Mouse (Mus musculus) midbrain, embryonic 14.5 days (tissue): ENCODE measurements around the gene Fbxw24. TPM values are rescaled to one million over a fixed set of nuclear protein-coding genes. Genes with fewer than 3 reads are reported as not detected.

ENCODE experiments used
- ATAC-seq: fragments of 200-750 bp; cut with Nextera tagmentation; 2 replicates; pipeline ENCODE4 v1.8.0; 2017; ENCODE audit warnings: moderate number of reproducible peaks, moderate library complexity; ENCODE audit not compliant: low FRiP score, low TSS enrichment
- DNase-seq: peaks from one replicate; pipeline ENCODE4 v3.0.0-alpha.2; 2015
- H3K27ac ChIP-seq: fragments of 300-500 bp; sonication (generic); replicated peaks from 2 replicates; pipeline ENCODE4 v1.5.1; 2014; ENCODE audit warnings: mild to moderate bottlenecking, low read depth, low read length, moderate library complexity
- H3K27me3 ChIP-seq: fragments of 300-500 bp; sonication (generic); 2 replicates; pipeline ENCODE4 v1.6.1; 2014; ENCODE audit warnings: low read length, control low read depth, mixed read lengths; ENCODE audit not compliant: control insufficient read depth, insufficient read depth
- H3K36me3 ChIP-seq: fragments of 300-500 bp; sonication (generic); 2 replicates; pipeline ENCODE4 v1.6.1; 2014; ENCODE audit warnings: low read length, control low read depth; ENCODE audit not compliant: control insufficient read depth, insufficient read depth
- H3K4me1 ChIP-seq: fragments of 300-500 bp; sonication (generic); 2 replicates; pipeline ENCODE4 v1.6.1; 2014; ENCODE audit warnings: mild to moderate bottlenecking, antibody characterized with exemption, low read length, control low read depth; ENCODE audit not compliant: control insufficient read depth, insufficient read depth
- H3K4me2 ChIP-seq: fragments of 300-500 bp; sonication (generic); 2 replicates; pipeline ENCODE4 v1.6.1; 2014; ENCODE audit warnings: mild to moderate bottlenecking, low read length, moderate library complexity
- H3K4me3 ChIP-seq: fragments of 300-500 bp; sonication (generic); replicated peaks from 2 replicates; pipeline ENCODE4 v1.5.1; 2014; ENCODE audit warnings: low read depth, low read length
- H3K9ac ChIP-seq: fragments of 300-500 bp; sonication (generic); replicated peaks from 2 replicates; pipeline ENCODE4 v1.6.1; 2014; ENCODE audit warnings: mild to moderate bottlenecking, low read length, moderate library complexity
- H3K9me3 ChIP-seq: fragments of 300-500 bp; sonication (generic); 2 replicates; pipeline ENCODE4 v1.6.1; 2016; ENCODE audit warnings: low read length, control low read depth, mixed read lengths; ENCODE audit not compliant: control insufficient read depth
- WGBS: fragments of 180-500 bp; shearing (Covaris S2); extraction: QIAGEN DNeasy Blood & Tissue Kit; methylation state at CpG from one replicate; pipeline ENCODE4 v1.1.7; 2014; 5-methylcytosine and 5-hydroxymethylcytosine counted together
- polyA plus RNA-seq: library from polyadenylated mRNA; unstranded; fragments of >200 nt; fragmentation: Nextera tagmentation; extraction: Ambion mirVana; gene quantifications from 2 replicates; pipeline ENCODE4 v1.2.1, GENCODE M21; 2014

The Fbxw24 gene
- polyA plus RNA-seq, 1 experiment from 2014 or later: not detected

DNA sequence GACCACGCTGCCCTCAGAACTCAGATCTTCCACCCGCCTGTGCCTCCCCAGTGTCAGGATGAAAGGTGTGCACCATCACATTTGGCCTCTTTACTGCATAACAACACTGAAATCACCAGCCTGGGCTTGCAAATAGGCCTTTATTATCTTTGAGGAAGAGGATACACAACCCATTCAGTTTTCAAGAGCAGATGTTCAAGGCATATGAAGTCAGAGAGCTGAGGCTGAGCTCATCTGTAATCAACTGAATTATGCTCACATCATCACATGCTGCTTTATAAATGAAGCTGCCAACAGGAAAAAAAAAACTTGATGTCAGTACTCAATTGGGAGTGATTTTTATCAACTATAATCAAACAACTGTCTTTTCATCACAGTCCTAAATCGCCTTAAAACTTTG, 73.4 kb downstream of the Fbxw24 start:
- no peaks in the 10 kb centered on the region for H3K27me3 ChIP-seq
- 85% methylated on average over 3 of the region's 3 CpGs for WGBS
- H3K27ac ChIP-seq: no peak overlapping the region
- DNase-seq: no peak
- no peaks in the 10 kb centered on the region for H3K9me3 ChIP-seq
- H3K9ac ChIP-seq: no peak overlapping the region
- H3K36me3 ChIP-seq: no peaks in the 10 kb centered on the region
- H3K4me3 ChIP-seq: no peak overlapping the region
- no peak overlapping the region for H3K4me2 ChIP-seq
- no peaks in the 10 kb centered on the region for H3K4me1 ChIP-seq
- no peak for ATAC-seq

Other genes starting within 250 kb of the Fbxw24 start
- not detected in 2 replicates for gene Fbxw22, start 221.8 kb downstream of the Fbxw24 start, polyA plus RNA-seq
- not detected in 2 replicates for gene Fbxw16, start 176.9 kb downstream of the Fbxw24 start, polyA plus RNA-seq
- not detected in 2 replicates for gene Fbxw19, start 130.2 kb downstream of the Fbxw24 start, polyA plus RNA-seq
- gene Fbxw15, start 57.8 kb downstream of the Fbxw24 start, polyA plus RNA-seq: not detected in 2 replicates
- gene Fbxw25, start 38.6 kb upstream of the Fbxw24 start, polyA plus RNA-seq: not detected in 2 replicates
- not detected in 2 replicates for gene Fbxw18, start 76.6 kb upstream of the Fbxw24 start, polyA plus RNA-seq
- not detected in 2 replicates for gene Fbxw26, start 120.0 kb upstream of the Fbxw24 start, polyA plus RNA-seq
- gene Fbxw27, start 164.6 kb upstream of the Fbxw24 start, polyA plus RNA-seq: not detected in 2 replicates
- gene Spink8, start 186.2 kb upstream of the Fbxw24 start, polyA plus RNA-seq: not detected in 2 replicates
- 58.1 and 68.0 TPM in 2 replicates for gene Nme6, start 206.7 kb upstream of the Fbxw24 start, polyA plus RNA-seq
- not detected in 2 replicates for gene Camp, start 223.6 kb upstream of the Fbxw24 start, polyA plus RNA-seq
- 8.4 and 13.8 TPM in 2 replicates for gene Cdc25a, start 249.5 kb upstream of the Fbxw24 start, polyA plus RNA-seq